Mouse (Mus musculus) ZHBTc4 (cell line): Measurements from ENCODE around the gene Ggcx.
"Not testable (repeated sequence)": the region's sequence is repeated elsewhere in the genome, so short reads cannot be mapped to it uniquely, and the experiment has no call there.

Source experiments
- DNase-seq: peaks from one replicate; pipeline ENCODE4 v3.0.0-alpha.2; 2011; ENCODE audit warnings: low read depth, low spot score

Gene Ggcx

DNA sequence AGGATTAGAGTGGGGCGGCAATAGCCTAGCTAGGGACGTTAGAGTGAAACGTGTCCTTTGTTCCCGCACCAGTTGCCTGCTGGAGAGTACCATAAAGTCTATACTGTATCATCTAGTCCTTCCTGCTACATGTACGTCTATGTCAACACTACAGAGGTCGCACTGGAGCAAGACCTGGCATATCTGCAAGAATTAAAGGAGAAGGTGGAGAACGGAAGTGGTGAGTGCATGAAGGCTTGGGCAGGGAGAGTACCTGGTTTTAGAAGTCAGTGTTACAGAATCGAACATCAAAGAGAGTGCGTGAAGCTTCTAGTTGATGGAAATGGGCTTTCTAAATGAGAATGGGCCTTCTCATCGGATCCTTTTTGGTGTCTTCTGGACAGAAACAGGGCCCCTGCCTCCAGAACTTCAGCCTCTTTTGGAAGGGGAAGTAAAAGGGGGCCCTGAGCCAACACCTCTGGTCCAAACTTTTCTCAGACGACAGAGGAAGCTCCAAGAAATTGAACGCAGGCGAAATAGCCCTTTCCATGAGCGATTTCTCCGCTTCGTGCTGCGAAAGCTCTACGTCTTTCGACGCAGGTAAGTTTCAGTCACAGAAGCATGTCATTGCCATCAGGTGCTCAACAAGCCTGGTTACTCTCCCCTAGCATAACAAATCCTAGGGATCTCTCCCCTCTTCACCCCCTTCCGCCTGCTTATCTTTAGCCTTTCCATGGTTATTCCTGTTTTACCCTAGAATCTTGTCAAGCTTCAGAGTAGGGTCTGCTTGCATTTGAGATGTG is 15.1 kb downstream of the Ggcx start:
- DNase-seq: peak; percentile 36

DNA sequence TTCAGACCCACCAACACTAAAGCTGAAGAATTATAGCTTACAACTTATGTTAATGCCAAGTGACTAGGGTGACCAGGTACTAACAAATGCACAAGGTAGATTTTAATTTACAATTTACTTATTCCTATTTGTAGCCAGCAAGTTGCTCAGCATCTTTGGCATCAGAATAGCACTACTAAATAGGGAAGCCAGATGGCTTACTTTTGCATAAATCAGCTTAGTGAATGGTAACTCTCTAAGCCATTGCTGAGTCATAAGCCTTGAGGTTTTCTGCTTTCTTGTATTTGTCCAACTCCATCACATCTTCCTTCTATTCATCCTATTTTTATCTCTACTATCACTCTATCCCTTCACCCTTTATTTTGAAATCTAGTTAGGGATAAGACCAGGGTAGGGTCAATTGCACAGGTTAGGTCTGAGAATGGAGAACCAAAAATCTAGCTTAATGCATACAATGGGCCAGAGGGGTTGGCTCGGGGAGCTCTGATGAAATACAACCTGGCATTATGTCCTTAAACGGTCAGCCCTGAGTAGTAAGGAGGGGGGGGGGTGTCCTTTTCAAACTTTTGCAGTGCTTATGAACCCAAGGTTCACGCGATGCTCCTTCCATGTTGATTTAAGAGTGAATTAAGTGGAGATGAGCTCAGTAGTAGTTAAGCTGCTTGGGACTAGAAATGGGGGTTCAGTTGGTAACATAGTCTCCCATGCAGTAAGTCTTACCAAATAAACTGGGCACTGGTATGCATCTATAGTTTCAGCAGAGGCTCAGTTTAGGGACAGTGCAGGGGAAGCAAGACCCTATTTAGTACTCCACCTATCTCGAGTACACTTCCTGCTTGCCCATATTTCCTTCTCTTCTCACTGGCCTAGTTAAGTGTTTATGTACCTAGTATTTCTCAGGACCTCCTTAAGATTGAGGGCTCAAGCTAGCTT is 17.1 kb downstream of the Ggcx start:
- peak; percentile 58 for DNase-seq

DNA sequence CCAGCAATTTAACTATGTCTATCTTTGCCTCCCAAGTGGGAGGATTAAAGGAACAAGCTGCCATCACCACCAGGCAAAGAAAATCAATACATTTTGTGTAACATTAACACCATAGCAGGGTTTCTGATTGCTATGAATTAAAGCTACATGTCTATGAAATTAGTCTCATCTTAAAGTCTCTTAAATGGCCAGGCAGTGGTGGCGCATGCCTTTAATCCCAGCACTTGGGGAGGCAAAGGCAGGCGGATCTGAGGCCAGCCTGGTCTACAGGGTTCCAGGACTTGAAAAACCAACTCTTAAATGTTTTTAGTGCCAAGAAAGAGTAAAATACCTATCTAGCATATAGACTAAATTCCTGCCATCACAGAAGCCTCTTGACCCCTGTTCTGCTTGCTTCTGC is 18.0 kb downstream of the Ggcx start:
- peak; percentile 56 for DNase-seq

DNA sequence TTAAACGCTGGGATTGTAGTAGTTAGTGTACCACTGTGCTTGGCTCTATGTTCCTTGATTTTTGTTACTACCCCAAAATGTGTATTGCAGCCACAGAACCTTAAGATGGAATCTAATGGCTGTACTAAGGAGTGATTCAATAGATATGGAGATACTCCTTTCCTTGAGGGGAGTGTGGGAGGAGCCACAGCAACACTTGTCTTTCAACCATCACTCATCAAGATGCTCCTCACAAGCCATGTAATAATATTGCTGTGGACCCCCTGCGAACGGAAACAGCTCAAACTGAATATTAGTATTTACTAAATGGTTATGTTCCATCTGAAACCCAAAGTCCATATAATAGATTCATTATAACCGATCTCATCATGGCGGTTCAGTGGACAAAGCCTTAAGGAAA is 24.1 kb downstream of the Ggcx start:
- DNase-seq: peak; percentile 76

DNA sequence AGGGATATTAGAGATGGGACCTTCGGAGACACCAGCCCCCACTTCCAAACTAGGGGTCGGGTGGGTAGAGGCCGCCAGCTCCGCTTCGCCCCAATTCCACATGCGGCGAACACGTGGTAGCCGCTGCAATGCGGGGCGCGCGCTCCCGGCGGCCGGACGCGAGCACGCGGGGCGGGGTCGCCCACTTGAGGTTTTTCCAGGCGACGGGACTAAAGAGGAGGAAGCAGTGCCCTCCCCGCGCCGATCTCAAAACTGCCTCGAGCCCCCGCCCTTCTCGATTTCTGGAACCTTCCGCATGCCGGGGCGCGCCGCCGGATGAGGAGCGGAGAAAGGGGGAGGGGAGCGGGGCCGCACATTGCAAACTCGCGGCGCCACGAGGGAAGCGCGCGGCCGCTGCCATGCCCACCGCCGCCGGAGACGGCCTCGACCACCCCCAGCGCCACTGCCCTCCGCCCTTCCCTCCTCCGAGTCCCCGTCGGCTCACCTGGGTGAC is 24.8 kb downstream of the Ggcx start:
- peak; percentile 94 for DNase-seq

DNA sequence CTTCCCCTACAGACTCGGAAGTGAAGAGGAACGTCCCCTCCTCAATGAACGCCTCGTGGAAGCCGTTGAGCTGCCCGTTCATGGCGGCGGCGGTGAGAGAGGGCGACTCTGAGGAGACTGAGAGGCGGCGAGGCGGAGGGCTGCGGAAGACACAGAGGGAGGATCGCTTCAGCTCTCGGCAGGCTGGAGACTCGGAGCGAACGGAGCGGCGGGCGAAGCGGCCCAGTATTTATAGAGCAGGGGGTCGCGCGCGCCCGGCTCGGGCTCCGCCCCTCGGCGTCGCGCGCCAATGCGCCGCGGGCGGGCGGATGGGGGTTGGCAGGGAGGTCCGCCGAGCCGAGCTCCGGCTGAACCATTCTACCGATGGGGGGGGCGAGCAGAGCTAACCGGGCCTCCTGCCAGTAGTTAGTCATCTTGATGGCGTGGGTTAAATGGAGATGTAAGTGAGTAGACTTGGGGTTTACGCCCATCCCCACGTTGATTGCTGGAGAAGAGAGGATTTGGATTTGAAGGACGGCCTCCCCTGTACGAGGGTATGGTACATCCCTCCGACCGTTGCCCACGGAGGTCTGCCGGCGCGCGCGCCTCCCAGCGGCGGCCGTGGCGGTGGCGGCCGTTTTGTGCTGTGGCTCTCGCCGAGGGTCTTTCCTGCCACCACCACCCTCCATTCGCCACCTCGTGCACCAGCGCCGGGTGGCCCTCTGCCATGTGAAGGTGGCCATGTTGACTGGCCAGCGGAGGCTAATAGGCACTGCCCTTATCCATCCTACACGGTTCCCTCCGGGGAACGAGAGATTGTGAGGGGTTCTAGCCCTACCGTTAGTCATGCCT is 25.5 kb downstream of the Ggcx start, which contains the start of gene Mat2a:
Mat2a (minus strand) TSS at position 204 of the 831 bp plus-strand sequence.
- peak; percentile 95 for DNase-seq

DNA sequence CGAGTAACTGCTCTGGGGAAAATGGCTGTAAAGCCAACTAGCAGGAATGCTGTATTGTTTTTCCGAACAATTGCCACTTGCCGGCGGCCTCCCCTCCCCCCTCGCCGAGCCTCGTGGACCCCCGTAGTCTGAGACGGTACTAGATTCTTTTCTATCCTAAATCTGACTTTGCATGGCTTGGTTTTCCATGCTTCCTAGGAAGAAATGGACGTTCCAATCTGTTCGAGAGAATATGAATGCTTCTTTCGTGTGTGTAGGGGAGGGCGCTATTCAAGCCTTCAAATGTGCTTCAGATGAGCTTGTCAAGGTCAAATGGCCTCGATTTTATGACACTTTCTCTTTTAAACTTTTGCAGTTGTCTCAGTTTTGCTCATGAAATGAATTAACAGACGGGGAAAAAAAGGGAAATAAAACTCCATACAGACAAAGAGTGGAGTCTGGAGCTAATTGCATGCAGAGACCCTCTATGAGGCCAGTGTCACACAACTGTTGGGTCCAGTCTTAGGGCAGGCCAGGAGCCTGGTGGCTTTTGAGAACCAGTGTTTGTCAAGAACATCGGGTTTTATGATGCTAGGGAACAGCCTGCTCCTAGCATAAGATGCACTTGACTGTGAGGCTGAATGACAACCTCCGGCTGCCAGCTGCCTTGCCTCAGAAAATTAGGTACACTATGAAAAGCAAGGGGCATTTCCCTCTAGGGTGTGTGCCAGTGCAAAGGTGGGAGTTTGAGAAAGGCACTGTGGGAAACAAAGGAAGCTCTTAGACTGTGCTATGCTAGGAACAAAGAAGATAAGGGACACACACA is 26.3 kb downstream of the Ggcx start:
- peak; percentile 30 for DNase-seq

DNA sequence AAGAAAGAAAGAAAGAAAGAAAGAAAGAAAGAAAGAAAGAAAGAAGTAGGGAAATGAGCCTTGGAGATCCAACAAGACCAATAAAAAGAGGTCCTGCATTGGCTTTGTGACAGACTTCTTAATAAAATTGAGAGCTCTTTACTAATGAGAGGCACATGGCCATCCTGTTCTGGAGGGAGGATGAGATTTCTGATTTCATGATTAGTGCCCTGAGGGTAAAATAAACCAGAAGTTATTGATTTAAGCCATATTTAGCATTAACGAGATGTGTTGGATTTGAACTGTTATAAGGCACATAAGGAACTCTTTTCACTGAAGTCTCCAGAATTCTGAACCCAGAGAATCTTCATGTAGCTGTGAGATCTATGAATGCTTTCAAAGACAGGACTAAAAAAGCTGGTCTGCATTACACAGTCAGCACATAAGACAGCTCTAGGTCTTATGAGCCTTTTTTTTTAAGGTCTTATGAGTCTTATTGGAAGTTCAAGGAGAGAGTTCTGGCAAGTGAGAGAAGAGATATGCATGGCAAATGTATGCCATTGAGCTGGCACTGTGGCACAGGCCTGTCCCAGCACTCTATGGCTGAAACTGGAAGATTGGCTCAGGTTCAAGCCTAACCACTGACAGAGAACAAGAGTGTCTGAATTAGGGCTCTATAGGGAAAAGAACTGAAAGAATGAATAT is 29.0 kb downstream of the Ggcx start:
- DNase-seq: no peak

DNA sequence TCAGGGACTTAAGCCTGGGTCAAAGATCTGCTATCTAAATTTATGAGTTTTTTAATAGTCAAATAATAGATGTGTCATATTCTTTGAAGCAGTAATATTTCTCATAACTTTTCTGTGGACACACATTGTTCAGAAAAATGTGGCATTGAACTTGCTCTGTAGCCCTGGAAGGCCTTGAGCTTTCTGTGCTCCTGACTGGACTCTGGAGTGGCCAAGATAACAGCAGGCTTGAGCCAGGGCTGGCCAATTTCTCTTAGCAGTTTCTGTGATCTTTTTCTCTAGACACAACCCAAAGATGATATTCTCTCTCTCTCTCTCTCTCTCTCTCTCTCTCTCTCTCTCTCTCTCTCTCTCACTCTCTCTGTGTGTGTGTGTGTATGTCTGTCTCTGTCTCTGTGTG is 30.9 kb downstream of the Ggcx start:
- DNase-seq: no peak

DNA sequence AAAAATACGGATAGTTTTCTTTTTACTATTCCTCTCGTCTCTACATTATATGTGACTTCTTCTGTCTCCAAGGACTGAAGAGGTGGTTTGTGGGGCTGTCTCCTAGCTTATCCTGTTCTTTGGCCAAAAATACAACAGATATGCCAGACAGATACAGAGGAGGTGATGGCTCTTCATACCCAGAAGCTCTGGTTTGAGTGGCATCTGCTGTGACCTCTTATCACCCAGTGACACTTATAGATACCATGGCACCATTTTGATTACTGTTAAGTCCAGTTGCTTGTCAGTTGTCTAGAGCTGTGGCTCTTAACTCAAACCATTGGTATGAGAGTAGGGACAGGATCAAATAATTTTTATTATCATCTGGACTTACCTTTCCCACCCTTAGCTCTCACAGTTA is 33.4 kb downstream of the Ggcx start:
- no peak for DNase-seq

DNA sequence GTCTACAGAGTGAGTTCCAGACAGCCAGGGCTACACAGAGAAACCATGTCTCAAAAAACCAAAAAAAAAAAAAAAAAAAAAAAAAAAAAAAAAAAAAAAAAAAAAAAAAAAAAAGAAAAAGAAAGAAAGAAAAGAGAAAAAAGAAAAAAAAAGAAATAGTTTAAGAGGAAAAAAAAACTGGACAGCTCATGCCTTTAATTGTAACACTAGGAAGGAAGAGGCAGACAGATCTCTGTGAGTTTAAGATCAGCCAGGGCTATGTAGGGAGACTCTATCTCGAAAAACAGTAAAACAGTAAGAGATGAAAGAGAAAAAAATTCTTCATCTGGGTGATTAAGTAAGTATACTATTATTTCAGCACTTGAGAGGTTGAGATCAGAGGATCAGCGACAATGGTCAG is 37.7 kb downstream of the Ggcx start:
- not testable (repeated sequence) for DNase-seq

DNA sequence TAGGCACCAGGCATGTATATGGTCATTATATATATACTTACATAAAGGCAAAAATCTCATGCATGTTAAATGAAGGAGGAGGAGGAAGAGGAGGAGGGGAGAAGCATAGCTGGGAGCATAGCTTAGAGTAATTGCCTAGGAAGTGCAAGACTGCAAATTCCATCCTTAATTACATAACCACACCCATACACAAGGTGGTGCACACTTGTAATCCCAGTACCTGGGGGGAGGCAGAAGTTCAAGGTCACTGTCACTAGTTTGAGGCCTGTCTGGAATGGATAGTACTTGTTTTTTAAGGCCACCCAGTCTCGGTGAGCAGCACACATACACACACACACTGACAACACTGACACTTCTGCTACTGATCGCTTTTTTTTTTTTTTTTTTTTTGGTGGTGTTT is 38.2 kb downstream of the Ggcx start:
- peak; percentile 35 for DNase-seq

DNA sequence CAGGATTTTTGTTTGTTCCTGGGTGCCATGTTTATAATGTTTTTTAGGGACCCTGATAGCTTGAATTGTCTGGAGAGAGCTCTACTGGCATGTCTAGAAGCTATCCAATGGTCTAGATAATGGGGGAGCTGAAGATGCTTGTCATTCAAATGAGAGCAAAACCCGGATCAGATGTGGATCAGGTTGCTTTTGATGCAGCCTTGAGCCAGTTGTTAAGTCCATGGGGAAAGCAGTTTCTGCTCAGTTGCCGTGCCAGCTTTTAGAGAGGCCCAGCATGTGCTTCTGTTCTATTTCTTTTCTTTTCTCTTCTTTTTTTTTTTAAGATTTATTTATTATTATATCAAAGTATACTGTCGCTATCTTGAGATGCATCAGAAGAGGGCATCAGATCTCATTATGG is 39.5 kb downstream of the Ggcx start:
- peak; percentile 17 for DNase-seq

DNA sequence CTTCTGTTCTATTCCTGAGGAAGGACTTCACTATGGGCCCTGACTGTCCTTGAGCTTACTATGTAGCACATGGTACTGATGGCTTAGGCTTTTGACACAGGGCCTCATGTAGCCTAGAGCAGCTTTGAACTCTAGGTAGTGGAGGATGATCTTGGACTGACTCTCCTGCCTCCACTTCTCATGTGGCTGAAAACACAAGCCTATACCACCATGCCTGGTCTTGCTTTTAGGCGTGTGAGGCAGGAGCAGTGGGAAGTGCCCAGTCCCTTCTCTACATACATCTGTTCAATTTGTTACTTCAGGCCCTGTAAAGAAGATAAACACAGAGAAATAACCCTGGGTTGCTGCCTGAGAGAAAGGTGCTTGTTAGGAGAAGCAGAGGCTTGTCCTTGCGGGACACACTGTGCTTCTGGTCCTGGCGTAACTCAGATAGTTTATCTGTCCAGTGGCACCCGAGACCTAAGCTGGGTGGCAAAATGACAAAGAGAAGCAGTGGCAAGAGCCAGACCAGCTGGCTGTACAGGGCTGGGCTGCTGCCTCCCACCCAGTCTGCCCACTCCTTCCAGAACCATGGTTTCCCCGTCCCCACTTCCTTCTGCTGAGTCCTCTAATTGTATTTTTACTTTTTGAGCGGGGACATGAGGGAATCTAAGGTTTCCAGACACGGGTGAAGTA is 40.1 kb downstream of the Ggcx start:
- no peak for DNase-seq

DNA sequence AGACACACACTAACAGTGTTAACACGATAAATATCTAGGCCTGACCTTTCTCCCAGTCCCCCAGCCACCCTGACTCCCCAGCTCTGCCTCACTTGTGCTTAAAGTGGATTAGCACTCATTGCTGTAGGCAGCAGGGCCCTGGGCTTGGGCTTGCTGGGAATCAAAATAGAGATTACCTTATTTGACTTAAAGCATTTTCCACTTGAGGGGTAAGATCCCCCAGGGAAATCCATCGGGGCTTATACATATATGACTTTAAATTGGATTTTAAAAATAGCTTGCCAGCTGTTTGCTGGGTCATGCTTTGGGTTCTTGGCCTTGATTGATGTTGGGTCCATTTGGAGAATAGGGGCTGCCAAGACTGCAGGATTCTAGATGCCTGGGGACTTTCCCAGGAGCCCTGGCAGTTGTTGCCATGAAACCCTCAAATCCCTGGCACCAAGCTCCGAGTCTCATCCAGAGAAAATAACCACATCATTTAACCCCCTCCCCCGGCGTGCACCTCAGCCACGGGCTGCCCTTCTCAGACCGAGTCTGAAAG is 40.8 kb downstream of the Ggcx start:
- DNase-seq: no peak

DNA sequence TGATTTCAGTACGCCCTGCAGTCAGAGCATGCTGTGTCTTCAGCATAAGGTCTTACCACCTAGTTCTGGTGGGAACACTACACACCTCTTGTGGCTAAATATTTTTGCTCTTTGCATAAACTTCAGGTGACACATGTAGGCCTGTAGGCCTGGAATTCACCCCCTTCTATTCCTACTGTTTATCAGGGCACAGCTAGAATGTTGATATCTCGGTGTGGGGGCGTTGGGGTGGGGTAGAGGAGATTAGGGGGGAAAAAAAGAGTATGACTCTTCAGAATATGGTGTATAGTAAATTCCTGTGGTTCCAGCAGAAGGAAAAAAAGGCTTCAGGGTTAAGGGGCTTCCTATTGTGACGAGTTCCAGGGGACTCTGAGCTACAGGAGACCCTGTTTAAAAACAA is 42.5 kb downstream of the Ggcx start:
- no peak for DNase-seq

DNA sequence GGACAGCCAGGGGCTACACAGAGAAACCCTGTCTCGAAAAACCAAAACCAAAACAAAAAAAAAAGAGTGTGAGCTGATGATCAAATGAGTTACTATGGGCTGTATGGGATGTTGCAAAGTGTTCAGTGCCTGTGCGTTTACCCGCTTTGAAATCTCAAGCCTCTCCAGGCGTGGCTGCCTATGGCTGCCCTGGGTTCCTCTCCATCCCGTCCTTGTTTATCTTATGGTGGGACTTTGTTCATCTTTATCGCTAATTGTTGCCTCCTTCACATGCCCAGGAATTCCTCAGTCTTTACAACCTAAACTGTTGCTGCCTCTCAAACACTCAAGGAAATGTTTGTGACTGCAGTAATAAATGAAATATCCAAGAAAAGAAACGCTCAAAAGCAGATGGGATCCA is 44.3 kb downstream of the Ggcx start:
- no peak for DNase-seq

DNA sequence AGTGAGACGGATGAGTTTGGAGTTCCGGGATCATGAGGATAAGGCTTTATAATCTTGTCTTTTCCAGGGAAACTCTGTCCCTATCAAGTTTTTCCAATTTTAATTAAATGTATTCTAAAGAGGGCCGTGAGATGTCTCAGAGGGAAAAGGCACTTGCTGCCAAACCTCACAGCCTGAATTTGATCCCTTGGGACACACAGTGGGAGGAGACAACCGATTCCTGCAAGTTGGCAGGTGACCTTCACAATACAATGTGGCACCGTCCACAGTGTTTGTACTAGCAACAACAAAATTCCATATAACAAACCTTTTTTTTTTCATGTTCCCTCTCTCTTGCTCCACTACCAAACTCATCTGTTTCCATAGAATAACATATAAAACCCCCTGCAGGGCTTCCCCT is 44.8 kb downstream of the Ggcx start:
- no peak for DNase-seq

DNA sequence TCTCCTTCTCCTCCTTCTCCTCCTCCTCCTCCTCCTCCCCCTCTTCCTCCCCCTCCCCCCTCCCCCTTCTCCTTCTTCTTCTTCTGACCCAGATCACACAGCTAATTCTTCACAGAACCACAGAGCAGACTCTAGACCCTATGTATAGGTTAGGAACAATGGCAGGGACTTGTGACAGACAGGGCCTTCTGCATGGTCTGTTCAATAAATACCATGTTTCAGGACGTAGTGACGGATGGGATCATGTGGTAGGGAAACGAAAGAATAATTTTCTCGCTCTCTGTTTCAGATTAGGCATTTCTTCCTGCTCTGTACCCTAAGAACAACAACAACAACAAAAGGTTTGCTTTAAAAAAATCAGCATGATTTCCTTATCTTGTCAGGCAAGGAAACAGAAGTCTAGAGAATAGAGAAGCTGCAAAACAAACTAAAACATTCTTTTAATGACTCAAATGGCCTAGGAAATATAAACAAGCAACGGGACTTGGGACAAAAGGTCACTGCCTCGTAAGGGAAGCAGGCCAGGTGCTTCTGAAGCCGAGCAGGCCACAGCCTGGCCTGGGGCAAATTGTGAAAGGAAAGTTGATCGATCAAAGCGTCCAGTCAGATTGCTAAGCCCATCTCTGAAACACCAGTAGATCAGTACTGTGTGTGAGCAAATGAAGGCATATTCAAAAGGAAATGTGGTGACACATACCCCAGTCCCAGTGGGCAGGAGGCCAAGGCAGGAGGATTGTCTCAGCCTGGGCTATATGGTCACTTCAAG is 46.1 kb downstream of the Ggcx start:
- DNase-seq: no peak
